Mouse (Mus musculus) adrenal gland, postnatal 10 days (tissue): ENCODE results near the gene Tmem263. TPM values are rescaled to one million over a fixed set of nuclear protein-coding genes. Genes with fewer than 3 reads are reported as not detected.

Source experiments
- DNase-seq: peaks from one replicate; pipeline ENCODE4 v3.0.0; 2021; ENCODE audit warnings: mixed read lengths
- long read RNA-seq, 2 experiments: library from polyadenylated mRNA; stranded (forward); transcript quantifications; one replicate each; pipeline ENCODE4 v2.0.0; 2021
- total RNA-seq, 2 experiments: library from RNA; stranded (reverse); gene quantifications; 2 replicates each; pipeline ENCODE4 v1.2.3; 2021

The Tmem263 gene
- 10 to 100 TPM; 22.5 to 24.7 TPM for total RNA-seq
- long read RNA-seq, experiment 1, transcript Tmem263-201 (3 exons, 3,616 nt) = major isoform, 40 of 42 reads
- long read RNA-seq, experiment 1, partial matches to known transcripts = 1 of 42 reads
- long read RNA-seq, experiment 1, other reads (novel, unspliced or antisense) = 1 of 42 reads
- long read RNA-seq, experiment 2, transcript Tmem263-201 (3 exons, 3,616 nt) = major isoform, 19 of 20 reads
- long read RNA-seq, experiment 2, partial matches to known transcripts = 0 of 20 reads
- long read RNA-seq, experiment 2, other reads (novel, unspliced or antisense) = 1 of 20 reads

DNA sequence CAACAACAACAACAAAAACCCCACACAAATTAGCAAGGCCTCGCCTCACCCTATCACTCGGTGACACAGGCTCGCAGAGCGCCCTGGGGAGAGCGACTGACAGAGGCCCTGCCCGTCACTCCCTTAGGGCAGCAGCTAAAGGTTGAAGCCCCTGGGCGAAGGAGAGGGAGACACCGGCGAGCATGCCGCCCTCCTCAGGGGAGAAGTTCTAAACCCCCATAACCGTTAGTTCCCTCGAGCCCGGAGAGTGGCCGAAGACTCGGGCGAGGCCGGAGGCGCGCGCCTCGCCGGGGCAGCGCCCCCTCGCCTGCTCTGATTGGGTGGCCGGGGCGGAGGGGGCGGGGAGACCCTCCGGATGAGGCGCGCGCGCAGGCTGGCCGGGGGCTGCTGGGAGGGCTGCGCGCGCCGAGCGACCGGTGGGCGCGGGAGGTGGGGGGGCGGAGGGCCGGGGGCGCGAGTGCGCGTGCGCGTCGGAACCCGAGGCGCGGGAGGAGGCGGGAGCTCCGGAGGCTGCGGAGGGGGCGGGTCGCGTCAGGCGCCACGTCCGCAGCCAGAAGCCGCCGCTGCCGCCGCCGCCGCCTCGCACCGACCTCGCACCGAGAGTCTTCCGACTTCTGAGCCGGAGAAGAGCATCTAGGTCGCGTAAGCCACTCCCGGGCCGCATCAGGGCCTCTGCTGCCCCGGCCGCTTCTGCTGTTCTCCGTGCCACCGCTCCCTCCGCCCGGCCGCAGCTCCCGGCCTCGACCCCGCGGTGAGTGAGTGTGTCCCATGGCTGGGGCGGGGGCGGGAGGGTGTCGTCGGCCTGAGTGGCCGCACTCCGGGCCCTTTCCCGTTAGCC, at the start of gene Tmem263, which contains the start of gene Fhl4:
Tmem263 (plus strand) TSS at position 381 of the 838 bp plus-strand sequence.
Fhl4 (minus strand) TSS at position 249 of the 838 bp plus-strand sequence.
- peak; percentile 93 for DNase-seq

DNA sequence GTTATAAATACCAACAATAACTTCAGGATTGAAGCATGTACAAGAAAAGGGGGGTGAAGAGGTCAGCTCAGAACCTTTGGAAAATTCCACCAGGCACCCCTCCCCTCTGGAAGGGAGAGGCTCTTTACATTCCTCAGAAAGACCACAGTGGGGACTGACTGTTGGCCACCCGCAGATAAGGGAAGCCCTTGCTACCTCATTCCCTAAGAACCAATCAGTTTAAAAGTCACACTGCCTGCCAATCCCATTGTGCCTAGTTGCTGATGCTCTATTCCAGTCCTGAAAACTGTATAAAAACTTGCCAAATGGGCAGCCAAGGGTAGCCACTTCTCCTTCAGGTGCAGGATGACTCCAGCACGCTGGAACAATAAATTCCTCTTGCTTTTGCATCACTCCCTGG, 47.6 kb upstream of the Tmem263 start:
- DNase-seq = no peak

DNA sequence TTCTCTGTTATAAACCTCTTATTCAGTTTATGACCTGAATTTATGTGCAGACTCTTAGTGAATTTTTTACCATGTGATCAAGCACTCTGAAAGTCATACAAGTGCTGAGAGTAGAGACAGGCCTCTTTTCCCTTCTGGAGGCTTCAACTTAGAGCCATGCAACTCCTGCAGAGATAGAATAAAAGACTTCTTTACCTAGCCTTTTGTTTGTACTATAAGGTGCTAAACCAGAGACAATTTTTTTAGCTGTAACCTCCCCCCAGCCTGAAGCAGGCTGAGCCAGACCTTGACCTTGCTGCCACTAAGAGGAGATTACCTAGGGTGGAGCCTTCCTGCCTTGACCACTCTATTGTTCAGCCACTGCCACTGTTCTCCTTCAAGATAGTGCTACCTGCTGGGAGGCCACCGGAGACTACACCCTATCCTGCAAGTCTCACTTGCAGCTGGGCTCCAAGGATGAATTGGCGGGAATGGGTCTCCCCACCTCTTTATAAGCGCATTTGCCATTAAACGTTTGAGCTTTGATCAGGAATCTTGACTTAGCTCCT, 30.7 kb upstream of the Tmem263 start:
- DNase-seq = no peak

DNA sequence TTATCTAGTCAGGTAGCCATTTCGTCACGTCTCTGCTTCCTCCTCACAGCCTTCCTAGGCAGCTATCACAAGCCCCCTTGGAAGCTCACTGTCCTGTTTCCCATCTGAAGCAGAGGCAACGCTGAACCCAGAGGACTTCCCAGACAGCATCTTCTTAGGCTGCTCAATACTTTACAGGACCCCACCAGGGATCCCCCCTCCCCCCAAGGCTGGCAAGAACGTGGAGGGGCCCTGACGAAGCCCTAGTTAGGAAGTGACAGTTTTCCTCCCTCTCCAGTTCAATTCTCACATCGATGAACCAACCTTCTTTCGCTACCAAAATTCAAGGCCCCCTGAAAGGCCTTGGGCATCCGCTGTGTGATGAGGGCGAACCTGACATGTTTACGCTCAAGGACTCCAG, 586 bp upstream of the Tmem263 start:
- DNase-seq = peak; percentile 33

DNA sequence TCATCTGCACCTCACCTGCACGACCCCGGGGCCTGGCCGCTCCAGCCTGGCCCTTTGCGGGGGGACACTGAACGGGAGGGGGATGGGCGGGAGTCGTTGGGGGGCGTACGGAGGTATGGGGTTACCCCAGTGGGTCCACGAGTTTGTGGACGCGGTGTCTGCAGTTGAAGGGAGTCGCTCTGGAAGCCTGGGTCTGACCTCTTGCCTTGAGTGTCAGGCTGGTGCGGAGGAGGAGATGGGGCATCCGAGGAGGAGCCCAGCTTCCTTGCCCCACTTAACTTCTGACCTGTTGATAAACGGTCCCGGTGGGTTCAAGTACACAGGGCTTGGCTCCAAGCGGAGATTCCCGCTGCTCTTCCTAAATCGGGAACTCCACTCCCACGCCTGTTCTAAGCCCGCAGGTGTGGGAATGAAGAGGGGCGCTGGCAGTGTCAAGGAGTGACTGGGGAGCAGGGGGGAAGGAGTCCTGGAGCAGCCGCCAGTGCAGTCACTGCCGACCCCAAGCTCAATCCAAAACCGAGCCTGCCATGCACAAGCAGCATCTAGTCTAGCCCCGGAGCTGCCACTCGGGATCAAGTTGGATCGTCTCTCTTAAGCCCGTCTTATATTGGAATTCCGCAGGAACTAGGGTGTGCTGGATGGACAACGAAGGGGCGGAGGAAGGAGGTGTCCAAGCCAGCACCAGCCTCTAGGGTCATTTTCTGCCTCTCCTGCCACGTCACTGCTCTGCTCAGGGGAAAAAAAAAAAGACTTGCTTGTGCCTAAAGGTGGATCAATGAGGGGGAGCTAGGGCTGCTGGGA, 858 bp downstream of the Tmem263 start:
- peak; percentile 45 for DNase-seq

DNA sequence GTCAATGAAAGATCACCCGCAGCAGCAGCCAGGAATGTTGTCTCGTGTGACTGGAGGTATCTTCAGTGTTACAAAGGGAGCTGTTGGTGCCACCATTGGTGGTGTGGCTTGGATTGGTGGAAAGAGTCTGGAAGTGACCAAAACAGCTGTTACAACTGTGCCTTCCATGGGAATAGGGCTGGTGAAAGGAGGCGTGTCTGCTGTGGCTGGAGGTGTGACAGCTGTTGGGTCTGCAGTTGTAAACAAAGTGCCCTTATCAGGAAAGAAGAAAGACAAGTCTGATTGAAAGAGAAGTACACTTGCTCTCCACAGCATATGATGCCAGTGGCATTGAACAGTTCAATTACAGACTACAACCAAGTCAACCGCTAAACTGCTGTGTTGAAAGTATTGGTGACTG, 12.0 kb downstream of the Tmem263 start:
- DNase-seq = no peak

DNA sequence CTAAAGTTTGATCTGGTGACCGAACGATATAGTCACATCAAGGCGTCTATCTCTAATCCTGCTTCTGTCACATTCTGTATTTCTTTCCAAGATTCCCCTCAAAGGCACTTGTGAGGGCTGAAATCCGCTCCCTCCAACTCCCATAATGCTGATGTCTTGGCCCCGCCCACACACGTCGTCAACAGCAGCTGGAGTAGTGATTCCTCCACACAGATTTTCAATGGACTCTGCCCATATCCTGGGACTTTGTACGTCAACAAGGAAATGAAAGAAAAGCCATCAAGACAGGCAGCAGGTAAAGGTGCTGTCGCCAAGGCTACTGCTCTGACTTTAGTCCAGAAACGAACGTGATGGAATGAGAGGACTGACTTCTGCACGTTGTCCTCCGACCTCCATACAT, 22.8 kb downstream of the Tmem263 start:
- DNase-seq = no peak

DNA sequence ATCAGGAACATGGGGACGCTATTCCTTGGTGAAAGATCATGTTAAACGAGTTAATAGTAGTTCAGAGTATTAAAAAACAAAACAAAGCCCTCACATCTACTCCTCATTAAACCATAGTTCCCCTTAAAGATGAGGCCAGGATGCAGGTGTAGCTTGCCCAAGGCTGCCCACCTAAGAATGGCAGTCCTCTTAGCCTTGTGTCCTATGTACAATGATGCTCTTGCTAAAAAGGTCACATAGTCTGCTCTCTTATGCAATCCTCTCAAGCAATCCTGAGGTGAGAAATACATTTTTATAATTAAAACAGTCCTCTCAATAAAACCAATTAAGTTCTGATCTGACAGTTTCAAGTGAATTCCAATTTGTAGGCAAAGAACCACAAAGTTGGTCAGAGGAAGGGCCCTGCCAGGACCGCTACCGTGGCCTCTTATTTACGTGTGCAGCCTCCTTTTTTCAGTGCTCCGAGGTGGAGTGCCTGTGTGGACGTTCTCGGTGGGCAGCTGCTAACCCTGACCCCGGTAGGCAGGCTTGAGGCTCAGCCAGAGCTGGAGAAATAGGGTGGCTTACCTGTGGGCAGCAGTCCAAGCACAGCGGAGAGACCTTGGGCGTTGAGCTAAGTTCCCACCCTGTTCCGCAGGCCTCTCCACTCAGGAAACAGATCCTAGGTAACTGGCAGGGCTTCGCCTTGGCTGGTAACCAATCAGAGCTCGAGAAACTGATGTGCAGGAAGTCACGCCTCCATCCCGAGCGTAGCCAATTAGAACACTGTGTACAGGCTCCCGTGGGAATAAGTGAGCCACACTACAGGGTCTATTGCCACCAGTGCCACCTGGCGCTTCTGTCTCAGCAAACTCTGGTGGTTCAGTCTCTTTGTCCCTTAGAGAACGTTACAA, 25.2 kb downstream of the Tmem263 start, which contains the start of gene Mterf2:
Mterf2 (minus strand) TSS at position 633 of the 893 bp plus-strand sequence.
- DNase-seq = peak; percentile 92

DNA sequence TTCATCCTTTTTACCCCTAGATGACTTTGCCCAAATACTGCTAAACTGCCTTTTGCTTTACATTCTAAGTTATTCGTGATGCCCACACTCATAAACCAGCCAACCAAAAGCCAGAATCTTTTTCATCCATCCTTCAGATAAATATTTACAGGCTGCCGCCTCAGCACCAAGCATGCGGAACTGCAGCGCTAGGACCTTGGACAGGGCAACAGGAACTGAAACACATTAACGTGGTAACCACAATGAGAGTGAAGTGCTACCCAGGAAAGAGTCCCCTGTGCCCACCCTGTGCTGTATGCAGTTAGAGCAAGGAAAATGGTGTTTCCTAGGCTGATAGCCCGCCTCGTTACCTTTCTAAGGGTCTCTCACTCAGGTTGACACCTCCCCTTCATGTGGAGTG, 26.0 kb downstream of the Tmem263 start:
- peak; percentile 24 for DNase-seq

DNA sequence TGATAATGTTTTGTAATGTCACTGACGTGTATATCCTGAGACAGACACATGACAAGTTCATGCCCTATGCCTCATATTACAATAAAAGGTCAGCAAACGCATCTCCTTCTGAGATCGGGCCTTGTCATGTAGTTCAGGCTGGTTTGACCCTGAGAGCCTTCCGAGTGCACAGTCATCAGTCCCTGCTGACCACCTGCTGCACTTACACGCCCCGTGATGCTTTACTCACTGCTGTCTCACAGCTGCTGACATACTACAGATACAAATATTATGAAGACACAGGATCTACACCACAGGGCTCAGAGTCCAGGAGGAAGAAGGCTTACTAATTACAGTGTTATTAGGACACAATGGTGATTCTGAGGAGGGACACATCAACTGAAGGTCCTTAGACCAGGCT, 34.1 kb downstream of the Tmem263 start:
- DNase-seq = no peak

DNA sequence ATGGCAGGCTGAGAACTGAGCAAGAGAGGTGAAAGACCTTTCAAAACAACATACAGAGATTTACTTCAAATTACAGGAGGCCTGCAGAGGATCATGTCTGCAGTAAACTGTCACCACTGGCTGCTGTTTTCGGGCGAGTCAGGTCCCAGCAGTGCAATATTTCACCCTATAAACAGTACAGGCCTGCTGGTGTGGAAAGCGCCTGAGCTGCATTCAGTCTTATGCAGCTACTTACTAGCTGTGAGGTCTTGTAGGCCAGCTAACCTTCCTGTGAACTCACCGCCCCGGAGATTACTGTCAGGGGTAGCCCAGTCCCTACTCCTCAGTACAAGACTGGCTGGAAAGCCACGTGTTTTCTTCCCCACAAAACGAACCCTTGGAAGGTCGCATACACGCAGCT, 39.0 kb downstream of the Tmem263 start:
- no peak for DNase-seq

DNA sequence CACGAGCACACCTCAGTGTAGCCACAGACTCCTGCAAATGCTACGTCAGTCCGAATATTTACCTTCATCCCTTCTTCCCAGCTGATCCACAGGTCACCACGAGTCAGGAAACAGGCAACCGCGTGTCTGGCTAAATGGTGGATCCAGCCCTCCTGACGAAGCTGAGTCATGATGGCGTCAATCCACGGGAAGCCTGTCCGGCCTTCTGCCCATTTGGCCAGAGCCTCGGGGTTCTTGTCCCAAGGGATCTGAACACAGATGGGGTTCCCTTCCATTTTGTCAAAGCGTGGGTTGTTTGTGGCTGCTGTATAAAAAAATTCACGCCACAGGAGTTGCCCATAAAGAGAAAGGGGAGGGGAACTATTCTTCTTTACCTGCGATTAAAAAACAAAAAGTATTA, 43.9 kb downstream of the Tmem263 start:
- DNase-seq = no peak

DNA sequence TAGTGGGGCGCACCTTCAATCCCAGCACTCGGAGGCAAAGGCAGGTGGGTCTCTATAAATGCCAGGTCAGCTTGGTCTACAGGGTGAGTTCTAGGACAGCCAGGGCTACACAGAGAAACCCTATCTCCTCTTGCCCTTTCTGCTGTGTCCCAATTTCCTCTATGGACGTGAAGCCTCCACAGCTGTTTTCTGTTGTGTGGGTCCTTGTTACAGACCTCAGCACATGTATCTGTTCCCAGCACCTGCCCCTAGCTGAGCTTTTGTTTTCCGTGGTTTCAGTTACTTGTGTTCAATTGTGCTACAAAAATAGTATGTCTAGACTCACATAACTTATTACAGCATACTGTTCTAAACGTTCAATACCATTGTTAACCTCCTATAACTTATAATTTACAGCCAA, 46.8 kb downstream of the Tmem263 start:
- no peak for DNase-seq

DNA sequence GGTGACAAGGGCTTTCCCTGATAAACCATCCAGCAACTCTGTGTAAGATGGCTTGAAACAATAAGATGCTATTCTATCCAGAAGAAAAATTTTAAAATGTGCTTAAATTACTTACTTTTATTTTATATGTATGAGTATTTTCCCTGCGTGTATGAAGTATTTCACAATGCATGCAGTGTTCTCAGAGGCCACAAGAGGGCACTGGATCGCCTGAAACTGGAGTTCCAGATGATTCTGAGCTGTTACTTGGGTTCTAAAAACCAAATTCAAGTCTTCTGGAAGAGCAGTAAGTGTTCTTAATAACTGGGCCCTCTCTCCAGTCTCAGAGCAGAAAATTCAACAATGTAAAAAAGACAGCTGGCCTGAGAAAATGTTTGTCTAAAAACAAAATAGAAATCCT, 51.8 kb downstream of the Tmem263 start:
- peak; percentile 74 for DNase-seq

DNA sequence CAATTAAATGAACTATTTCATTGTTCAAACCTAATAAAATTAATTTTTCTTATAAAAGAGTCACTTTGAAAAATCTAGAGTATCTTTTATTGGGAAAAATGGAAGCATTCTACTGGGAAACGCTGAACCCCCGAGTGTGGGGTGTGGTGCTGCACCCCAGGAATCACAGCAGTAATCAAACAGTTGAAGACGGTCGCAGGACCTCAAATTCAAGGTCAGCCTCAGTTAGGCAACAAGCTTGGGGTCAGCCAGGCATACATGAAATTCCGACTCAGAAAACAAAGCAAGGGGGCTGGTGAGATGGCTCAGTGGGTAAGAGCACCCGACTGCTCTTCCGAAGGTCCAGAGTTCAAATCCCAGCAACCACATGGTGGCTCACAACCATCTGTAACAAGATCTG, 55.0 kb downstream of the Tmem263 start:
- DNase-seq = no peak

DNA sequence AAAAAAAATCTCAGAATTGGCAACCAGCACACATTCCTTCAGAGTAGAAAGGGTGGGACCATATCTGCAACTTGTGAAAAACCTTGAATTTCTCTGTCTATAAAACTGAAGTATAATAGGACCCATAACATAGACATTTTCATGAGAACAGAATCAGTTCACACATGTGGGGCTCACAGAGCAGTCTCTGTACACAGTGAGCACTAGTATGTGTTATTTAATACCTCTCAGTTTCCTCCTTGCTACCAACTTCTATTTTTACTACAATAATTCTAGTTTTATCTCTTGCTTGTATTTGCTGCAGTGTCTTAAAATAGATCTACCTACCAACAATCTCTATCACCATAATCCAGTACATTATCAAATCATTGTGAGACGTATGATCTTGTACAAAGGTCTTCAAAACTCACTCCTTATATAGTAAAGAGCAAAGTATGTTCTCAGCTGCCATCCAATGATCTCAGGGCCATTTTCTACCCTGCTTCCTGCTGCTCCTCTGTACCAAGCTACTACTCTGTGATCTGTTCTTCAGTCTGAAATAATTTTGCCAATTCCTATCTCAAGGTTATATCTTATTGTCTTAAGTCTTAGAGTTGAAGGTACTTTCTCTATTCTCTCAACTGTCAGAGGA, 57.7 kb downstream of the Tmem263 start:
- DNase-seq = no peak

DNA sequence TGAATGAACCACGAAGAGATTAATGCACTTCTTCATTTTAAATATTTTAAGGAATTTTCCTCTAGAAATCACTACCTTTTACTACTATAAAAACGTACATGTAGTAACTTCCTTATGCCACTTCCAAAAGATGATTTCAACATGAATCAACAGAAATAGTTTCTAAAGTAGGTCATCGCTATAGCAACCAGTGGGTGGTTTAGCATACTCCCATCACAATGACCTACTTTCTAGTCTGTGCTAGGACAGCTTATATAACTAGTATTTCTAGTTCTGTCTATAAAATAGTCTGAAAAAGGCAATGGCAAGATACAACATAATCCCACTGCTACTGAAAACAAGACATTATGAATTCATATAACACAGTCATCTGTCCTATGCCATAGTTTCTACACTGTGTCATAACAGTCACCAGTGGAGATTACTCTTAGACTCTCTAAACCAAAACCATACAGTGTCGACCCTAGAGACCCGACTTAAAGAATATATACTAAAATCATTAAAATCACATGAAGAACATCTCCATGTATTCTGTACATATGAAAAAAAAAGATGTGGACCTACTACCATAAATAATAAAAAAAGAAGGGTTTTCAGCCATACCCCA, 59.4 kb downstream of the Tmem263 start:
- DNase-seq = no peak

DNA sequence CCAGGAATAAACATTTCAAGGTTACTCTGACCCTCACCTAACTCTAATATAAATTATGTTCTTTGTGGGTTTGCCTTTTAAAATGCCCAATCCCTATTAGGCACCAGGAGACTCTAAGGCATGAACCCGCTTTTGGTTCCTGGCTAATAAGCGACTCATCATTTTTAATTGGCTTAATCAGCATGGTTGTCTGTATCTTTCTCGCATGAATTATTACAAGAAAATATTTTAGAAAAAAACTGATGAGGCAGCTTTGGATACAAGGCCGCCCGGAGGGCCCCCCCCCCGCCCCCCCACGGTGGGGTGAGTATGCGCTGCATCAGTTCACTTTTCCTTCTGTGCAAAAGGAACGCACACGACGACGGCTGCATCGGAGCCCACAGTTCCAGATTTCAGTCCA, 62.4 kb downstream of the Tmem263 start:
- DNase-seq = no peak

DNA sequence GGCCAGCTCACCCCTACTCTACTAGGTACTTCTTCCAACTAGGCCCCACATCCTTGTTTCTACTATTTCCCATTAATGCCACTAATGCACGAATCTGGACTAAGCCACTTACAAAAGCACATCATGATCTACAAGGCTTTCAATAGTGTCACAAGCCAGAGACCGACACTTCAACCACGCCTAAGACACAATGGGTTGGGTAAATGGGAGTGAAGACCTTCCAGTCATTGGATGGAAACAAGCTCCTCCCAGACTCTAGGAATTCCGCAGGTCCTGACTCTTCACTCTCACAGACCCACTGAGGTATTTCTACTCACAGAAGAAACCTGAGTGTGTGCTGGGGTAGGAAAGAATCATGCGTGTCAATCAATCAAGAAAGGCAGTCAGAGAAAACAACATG, 62.9 kb downstream of the Tmem263 start:
- no peak for DNase-seq
